Mouse (Mus musculus) liver, embryonic 14.5 days (tissue): ENCODE measurements around the gene Fbxo41. TPM values are rescaled to one million over a fixed set of nuclear protein-coding genes. Genes with fewer than 3 reads are reported as not detected.

Source experiments
- ATAC-seq: fragments of 200-750 bp; cut with Nextera tagmentation; 2 replicates; pipeline ENCODE4 v1.8.0; 2017; ENCODE audit warnings: moderate number of reproducible peaks, mild to moderate bottlenecking, moderate library complexity; ENCODE audit not compliant: insufficient read depth
- DNase-seq, 3 experiments: peaks; one replicate each; pipeline ENCODE4 v3.0.0-alpha.2; 2012 to 2013; ENCODE audit warnings: low read depth in 3 of 3, low spot score in 3 of 3
- H3K27ac ChIP-seq: fragments of 300-500 bp; sonication (generic); 2 replicates; pipeline ENCODE4 v1.5.1; 2014; ENCODE audit warnings: moderate library complexity, mild to moderate bottlenecking, control low read depth, inconsistent platforms
- H3K27me3 ChIP-seq: fragments of 300-500 bp; sonication (generic); 2 replicates; pipeline ENCODE4 v1.6.1; 2014; ENCODE audit warnings: mild to moderate bottlenecking, low read length, moderate library complexity; ENCODE audit not compliant: control insufficient read depth, insufficient read depth
- H3K36me3 ChIP-seq: fragments of 300-500 bp; sonication (generic); replicated peaks from 2 replicates; pipeline ENCODE4 v1.6.1; 2014; ENCODE audit warnings: low read depth; ENCODE audit not compliant: control insufficient read depth, insufficient read depth
- H3K4me1 ChIP-seq, 2 experiments: fragments of 200-500 bp in 1 of 2; fragments of 300-500 bp in 1 of 2; sonication (generic) in 1 of 2; replicated peaks; 2 replicates each; pipeline ENCODE4 v1.6.1; 2012 to 2014; ENCODE audit warnings: antibody characterized with exemption in 1 of 2, inconsistent platforms in 1 of 2, low read length in 1 of 2; ENCODE audit not compliant: control insufficient read depth in 2 of 2, insufficient read depth in 2 of 2
- H3K4me2 ChIP-seq: fragments of 300-500 bp; sonication (generic); 2 replicates; pipeline ENCODE4 v1.6.1; 2014; ENCODE audit warnings: low read depth, mild to moderate bottlenecking, control low read depth, moderate library complexity
- H3K4me3 ChIP-seq, 2 experiments: fragments of 200-500 bp in 1 of 2; fragments of 300-500 bp in 1 of 2; sonication (generic) in 1 of 2; 2 replicates each; pipeline ENCODE4 v1.5.1; 2012 to 2014; ENCODE audit warnings: low read depth in 2 of 2, low read length in 2 of 2, mild to moderate bottlenecking in 2 of 2, control low read depth in 1 of 2, inconsistent platforms in 1 of 2, moderate library complexity in 1 of 2; ENCODE audit not compliant: insufficient read depth in 1 of 2
- H3K9ac ChIP-seq: fragments of 300-500 bp; sonication (generic); replicated peaks from 2 replicates; pipeline ENCODE4 v1.6.1; 2014; ENCODE audit warnings: mild to moderate bottlenecking, control low read depth, moderate library complexity
- H3K9me3 ChIP-seq: fragments of 300-500 bp; sonication (generic); 2 replicates; pipeline ENCODE4 v1.6.1; 2016; ENCODE audit warnings: low read length, mixed read lengths; ENCODE audit not compliant: control insufficient read depth
- CTCF ChIP-seq: IDR thresholded peaks from 2 replicates; pipeline ENCODE4 v1.5.1; 2016; ENCODE audit warnings: antibody characterized with exemption, low read depth, control low read depth
- EP300 ChIP-seq: IDR thresholded peaks from 2 replicates; pipeline ENCODE4 v1.6.1; 2016; ENCODE audit warnings: antibody characterized with exemption, low read depth
- WGBS: fragments of 180-500 bp; shearing (Covaris S2); extraction: QIAGEN DNeasy Blood & Tissue Kit; methylation state at CpG from one replicate; pipeline ENCODE4 v1.1.7; 2014; ENCODE audit not compliant: insufficient replicate concordance; 5-methylcytosine and 5-hydroxymethylcytosine counted together
- polyA plus RNA-seq, 2 experiments: library from polyadenylated mRNA; depleted of rRNA in 1 of 2; stranded (reverse) in 1 of 2; unstranded in 1 of 2; fragments of >200 nt; fragmentation: Nextera tagmentation in 1 of 2; extraction: Ambion mirVana in 1 of 2; gene quantifications; 2 replicates each; pipeline versions ENCODE4 v1.2.1 to v1.2.3; 2012 to 2014

The Fbxo41 gene
- polyA plus RNA-seq, 2 experiments: not detected

GRCm38 (mm10) chr6:85433865-85434264 is 68.9 kb downstream of the Fbxo41 start:
- ATAC-seq (no peak), DNase-seq (no peak)
- Histone ChIP-seq H3K36me3 (no peaks in the 10 kb centered on the region), H3K4me2 (0 out of 2 replicates have a peak overlapping the region, but pooled peaks have one; percentile 18), H3K4me1 (peaks cover 3 to 11% of the 10 kb centered on the region in 2 experiments; a peak in 3 of 4 replicates), H3K27ac (no peak overlapping the region), H3K9me3 (no peaks in the 10 kb centered on the region), H3K4me3 (no peak overlapping the region), H3K27me3 (no peaks in the 10 kb centered on the region), H3K9ac (no peak overlapping the region; the same call in 1 of the 2 replicates)
- WGBS: 55% methylated on average over 5 of the region's 5 CpGs
- TF ChIP-seq CTCF (no peak), EP300 (no peak)

- peak; percentile 88 for ATAC-seq
- no peaks in the 10 kb centered on the region for H3K27me3 ChIP-seq
- no peaks in the 10 kb centered on the region for H3K36me3 ChIP-seq
- peak within 1 kb of the TSS; percentile 60 for H3K9ac ChIP-seq
- H3K4me3 ChIP-seq: peak within 1 kb of the TSS; percentile 72 to 74
- peak; percentile 61 to 71 (median 69) for DNase-seq
- no peaks in the 10 kb centered on the region for H3K9me3 ChIP-seq
- H3K4me1 ChIP-seq: peaks cover 3 to 11% of the 10 kb centered on the region in 2 experiments; a peak in 3 of 4 replicates
- peak within 1 kb of the TSS; percentile 74 for H3K4me2 ChIP-seq
- WGBS: under 1% methylated on average over 39 of the region's 39 CpGs
- no peak for TF ChIP-seq EP300
- no peak for TF ChIP-seq CTCF
- H3K27ac ChIP-seq: no peak within 1 kb of the TSS
Measured at GRCm38 (mm10) chr6:85431842-85432431, 70.9 kb downstream of the Fbxo41 start, which contains the start of gene Smyd5. Gene Smyd5, plus strand, starts transcription at chr6:85431989.

- no peak for TF ChIP-seq CTCF
- TF ChIP-seq EP300: no peak
- Histone ChIP-seq H3K4me3 (peak overlapping the region; percentile 72 to 74), H3K9ac (no peak overlapping the region), H3K36me3 (no peaks in the 10 kb centered on the region), H3K27me3 (no peaks in the 10 kb centered on the region), H3K4me2 (peak overlapping the region; percentile 74), H3K4me1 (peaks cover 3 to 11% of the 10 kb centered on the region in 2 experiments; a peak in 3 of 4 replicates), H3K27ac (no peak overlapping the region), H3K9me3 (no peaks in the 10 kb centered on the region)
- WGBS: 44% methylated on average over 8 of the region's 8 CpGs
- no peak; the same call in 1 of the 2 replicates for ATAC-seq
- DNase-seq: no peak
Measured at GRCm38 (mm10) chr6:85431274-85431841, 71.4 kb downstream of the Fbxo41 start.

GRCm38 (mm10) chr6:85423836-85424379 is 78.9 kb downstream of the Fbxo41 start, which contains the start of gene Noto:
Gene Noto, plus strand, starts transcription at chr6:85423886.
- Histone ChIP-seq H3K27ac (no peak within 1 kb of the TSS), H3K9me3 (no peaks in the 10 kb centered on the region), H3K4me3 (no peak within 1 kb of the TSS), H3K9ac (no peak within 1 kb of the TSS), H3K4me1 (no peaks in the 10 kb centered on the region), H3K4me2 (no peak within 1 kb of the TSS), H3K27me3 (peaks cover 7% of the 10 kb centered on the region), H3K36me3 (no peaks in the 10 kb centered on the region)
- DNase-seq (no peak), ATAC-seq (no peak)
- WGBS: 22% methylated on average over 28 of the region's 28 CpGs
- TF ChIP-seq CTCF: no peak

Other genes with a start within 250 kb of the Fbxo41 start
- gene Sfxn5, start 169.6 kb downstream of the Fbxo41 start, polyA plus RNA-seq (2012; rRNA removed): 0.69 and 0.77 TPM in 2 replicates
- gene Sfxn5, start 169.6 kb downstream of the Fbxo41 start, polyA plus RNA-seq (2014; fragmentation: Nextera tagmentation; extraction: Ambion mirVana): 0.49 and 1.2 TPM in 2 replicates
- gene Rab11fip5, start 128.4 kb downstream of the Fbxo41 start, polyA plus RNA-seq (2012; rRNA removed): 0.29 and 0.40 TPM in 2 replicates
- gene Rab11fip5, start 128.4 kb downstream of the Fbxo41 start, polyA plus RNA-seq (2014; fragmentation: Nextera tagmentation; extraction: Ambion mirVana): 0.33 and 0.61 TPM in 2 replicates
- not detected in 2 replicates for gene Noto, start 79.1 kb downstream of the Fbxo41 start, polyA plus RNA-seq (2012; rRNA removed)
- gene Noto, start 79.1 kb downstream of the Fbxo41 start, polyA plus RNA-seq (2014; fragmentation: Nextera tagmentation; extraction: Ambion mirVana): not detected in 2 replicates
- gene Smyd5, start 71.0 kb downstream of the Fbxo41 start, polyA plus RNA-seq (2012; rRNA removed): 14.8 and 16.9 TPM in 2 replicates
- 16.9 and 17.7 TPM in 2 replicates for gene Smyd5, start 71.0 kb downstream of the Fbxo41 start, polyA plus RNA-seq (2014; fragmentation: Nextera tagmentation; extraction: Ambion mirVana)
- gene Cct7, start 51.5 kb downstream of the Fbxo41 start, polyA plus RNA-seq (2012; rRNA removed): 102 and 162 TPM in 2 replicates
- gene Cct7, start 51.5 kb downstream of the Fbxo41 start, polyA plus RNA-seq (2014; fragmentation: Nextera tagmentation; extraction: Ambion mirVana): 285 and 290 TPM in 2 replicates
- 16.9 and 18.4 TPM in 2 replicates for gene Pradc1, start 51.0 kb downstream of the Fbxo41 start, polyA plus RNA-seq (2012; rRNA removed)
- gene Pradc1, start 51.0 kb downstream of the Fbxo41 start, polyA plus RNA-seq (2014; fragmentation: Nextera tagmentation; extraction: Ambion mirVana): 18.1 and 19.8 TPM in 2 replicates
- gene Egr4, start 10.6 kb upstream of the Fbxo41 start, polyA plus RNA-seq (2012; rRNA removed): not detected in 2 replicates
- gene Egr4, start 10.6 kb upstream of the Fbxo41 start, polyA plus RNA-seq (2014; fragmentation: Nextera tagmentation; extraction: Ambion mirVana): not detected in 2 replicates
- 1.2 and 1.7 TPM in 2 replicates for gene Alms1, start 84.5 kb upstream of the Fbxo41 start, polyA plus RNA-seq (2012; rRNA removed)
- 1.8 and 2.1 TPM in 2 replicates for gene Alms1, start 84.5 kb upstream of the Fbxo41 start, polyA plus RNA-seq (2014; fragmentation: Nextera tagmentation; extraction: Ambion mirVana)
- not detected in 2 replicates for gene Nat8f7, start 210.2 kb upstream of the Fbxo41 start, polyA plus RNA-seq (2012; rRNA removed)
- not detected in 2 replicates for gene Nat8f7, start 210.2 kb upstream of the Fbxo41 start, polyA plus RNA-seq (2014; fragmentation: Nextera tagmentation; extraction: Ambion mirVana)